Mouse (Mus musculus): ENCODE measurements at regions not wholly inside any gene's neighbourhood (a gene's known extent, or its start where the extent isn't known, plus 50 kb on each side); places are given as distances from the start of the nearest gene placed in this dataset.
A peak's percentile ranks its signal among the peaks of the same experiment; 100 is the strongest.

- DNase-seq (ENCODE audit: low read depth): no peak
Observed at GRCm38 (mm10) chr7:77632656-77633055, 1105.2 kb downstream of the Ntrk3 start.

DNA sequence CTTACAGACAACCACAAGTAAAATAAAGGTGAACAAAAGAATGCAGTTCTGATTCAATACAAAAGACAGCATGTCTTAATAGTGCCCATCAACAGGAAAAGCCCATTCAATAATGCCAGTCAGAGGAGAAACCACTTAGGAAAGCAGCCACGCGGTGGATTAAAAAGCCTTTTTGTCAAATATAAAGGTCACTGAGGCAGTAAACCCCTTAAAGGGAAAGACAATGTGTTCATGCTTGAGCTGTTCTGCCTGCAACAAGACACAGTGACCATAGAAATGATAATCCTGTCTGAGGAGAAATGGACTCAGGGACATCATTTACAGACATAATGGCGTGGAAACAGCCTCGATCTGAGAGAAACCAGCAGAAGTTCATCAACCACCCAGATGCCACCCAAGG lies 1114.3 kb downstream of the Ntrk3 start:
- DNase-seq (ENCODE audit: low read depth): no peak

DNA sequence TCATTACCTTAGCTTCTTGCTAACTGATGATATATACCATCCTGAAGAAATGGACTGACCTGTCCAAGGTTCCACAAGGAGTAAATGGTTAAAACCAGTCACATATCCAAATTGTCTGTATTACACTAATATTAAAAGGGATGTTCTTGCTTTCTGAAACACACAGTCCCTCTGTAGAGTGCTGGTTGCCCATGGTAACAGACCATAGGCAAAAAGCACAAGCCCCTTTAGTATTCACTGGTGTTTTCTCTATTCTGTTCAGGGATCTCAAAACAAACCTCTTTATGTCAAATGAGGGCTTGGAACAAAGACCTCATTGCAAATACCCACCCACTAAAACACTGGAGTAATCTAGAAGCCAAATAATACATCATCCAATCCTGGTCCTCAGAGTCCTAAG lies 1114.9 kb downstream of the Ntrk3 start:
- no peak for DNase-seq (ENCODE audit: low read depth)

GRCm38 (mm10) chr7:77572872-77573271 lies 1164.9 kb downstream of the Ntrk3 start:
- no peak for DNase-seq (ENCODE audit: low read depth)

DNA sequence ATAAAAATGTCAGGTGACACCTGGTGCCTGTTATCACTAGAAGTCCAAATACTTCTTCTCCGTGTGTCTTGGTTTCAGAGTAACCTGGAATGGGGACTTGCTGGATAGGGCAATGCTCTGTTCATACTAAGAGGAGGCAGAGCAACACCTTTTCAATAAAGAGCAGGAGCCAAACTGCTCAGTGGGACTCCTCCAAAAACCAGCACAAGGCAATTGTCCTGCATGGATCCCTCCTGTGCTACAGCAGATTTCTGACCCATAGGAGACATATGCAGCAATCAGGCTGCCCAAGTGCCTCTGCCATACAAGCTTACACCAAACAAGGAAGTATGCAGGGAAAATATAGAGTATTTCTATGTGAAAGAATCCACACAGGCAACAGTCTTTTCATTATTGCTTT lies 1178.7 kb downstream of the Ntrk3 start:
- DNase-seq (ENCODE audit: low read depth): no peak

- DNase-seq (ENCODE audit: low read depth): no peak
Observed at GRCm38 (mm10) chr7:77558536-77558935, 1179.3 kb downstream of the Ntrk3 start.

- no peak for DNase-seq (ENCODE audit: low read depth)
Observed at GRCm38 (mm10) chr7:77536890-77537289, 1200.9 kb downstream of the Ntrk3 start.

DNA sequence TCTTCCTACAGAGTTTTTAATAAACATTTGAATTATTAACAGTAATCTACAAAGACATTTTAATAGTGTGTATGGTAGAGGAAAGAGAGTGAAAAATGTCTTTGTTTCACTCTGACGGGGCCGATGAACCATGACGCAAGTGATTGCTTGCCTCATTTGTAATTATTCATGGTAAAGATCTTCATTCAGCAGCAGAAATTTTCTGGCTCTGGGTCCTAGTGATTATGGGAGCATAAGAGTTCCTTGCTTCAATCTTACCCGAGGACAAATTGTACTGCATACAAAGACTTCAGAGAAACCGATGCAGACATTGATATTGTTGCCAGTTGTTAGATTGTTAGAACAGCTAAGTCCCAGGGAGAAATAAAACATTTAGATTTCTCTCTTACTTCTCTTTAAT lies 1209.9 kb downstream of the Ntrk3 start:
- DNase-seq (ENCODE audit: low read depth): no peak

DNA sequence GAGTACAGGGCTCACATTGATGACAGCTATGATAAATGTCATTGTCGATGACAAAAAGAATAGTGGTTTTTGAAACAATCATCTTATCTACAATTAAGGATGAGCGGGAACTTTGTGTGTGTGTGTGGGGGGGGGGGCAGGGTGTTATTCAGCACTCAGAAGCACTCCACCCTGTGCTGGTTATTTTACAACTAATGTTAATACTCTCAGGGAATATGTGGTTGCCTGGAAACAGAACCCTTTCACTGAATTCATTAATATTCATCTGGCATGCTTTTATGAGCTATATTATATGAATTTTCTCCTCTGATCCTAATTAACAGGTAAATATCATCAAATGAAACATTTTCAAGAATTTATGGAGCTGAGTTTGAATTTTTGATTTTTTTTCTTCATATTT lies 1228.2 kb downstream of the Ntrk3 start:
- no peak for DNase-seq (ENCODE audit: low read depth)

GRCm38 (mm10) chr7:77507606-77508005 lies 1230.2 kb downstream of the Ntrk3 start:
- peak; percentile 4 for DNase-seq (ENCODE audit: low read depth)

DNA sequence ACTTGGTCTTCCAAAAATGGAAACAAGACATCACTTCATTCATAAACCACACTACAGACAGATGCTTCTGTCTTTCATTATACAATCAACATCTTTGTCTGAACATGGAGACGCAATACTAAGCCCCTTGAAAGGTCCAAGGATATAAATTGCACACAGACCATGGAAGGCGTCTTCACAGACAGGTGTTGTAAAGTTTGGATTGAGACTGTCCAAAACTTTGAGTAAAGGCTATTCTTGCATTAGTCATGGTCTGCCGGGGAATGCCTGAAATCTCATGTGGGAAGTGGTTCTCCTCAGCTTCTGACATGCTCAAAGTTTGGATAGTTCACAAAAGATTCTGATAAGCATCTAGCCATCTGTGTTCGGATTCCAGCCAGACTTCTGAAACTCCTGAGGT lies 1235.2 kb downstream of the Ntrk3 start:
- no peak for DNase-seq (ENCODE audit: low read depth)

DNA sequence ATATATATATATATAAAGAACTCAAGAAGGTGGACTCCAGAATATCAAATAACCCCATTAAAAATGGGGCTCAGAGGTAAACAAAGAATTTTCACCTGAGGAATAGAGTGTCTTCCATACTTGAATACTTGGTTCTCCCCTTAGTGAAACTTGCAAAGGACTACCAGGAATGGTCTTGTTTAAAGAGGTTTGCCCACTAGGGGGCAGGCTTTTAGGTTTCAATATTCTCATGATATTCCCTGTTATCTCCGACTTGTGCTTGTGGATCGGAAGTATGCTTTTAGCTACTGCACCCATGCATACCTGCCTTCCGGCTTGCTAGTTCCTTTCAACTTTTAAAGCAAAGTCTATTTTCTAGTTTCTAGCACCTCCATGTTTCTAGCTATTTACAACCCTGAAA lies 1242.7 kb downstream of the Ntrk3 start:
- peak; percentile 1 for DNase-seq (ENCODE audit: low read depth)

DNA sequence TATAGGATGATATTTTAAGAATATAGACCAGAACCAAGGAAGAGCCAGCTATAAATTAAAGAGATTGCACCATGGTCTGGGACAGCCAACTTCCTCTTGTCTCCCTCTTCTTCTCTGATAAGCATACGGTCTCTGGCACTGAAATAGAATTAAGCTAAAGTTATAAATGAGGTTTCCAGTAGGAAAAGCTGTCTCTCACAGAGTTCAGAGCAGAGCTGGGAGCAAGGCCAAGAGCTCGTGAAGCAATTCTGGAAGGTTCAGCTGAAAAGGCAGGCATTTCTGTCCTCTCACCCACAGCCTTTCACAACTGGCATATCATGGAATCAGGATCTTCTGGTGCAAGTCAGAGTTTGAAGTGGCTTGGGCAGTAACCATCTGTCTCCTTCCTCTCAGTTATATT lies 1247.8 kb downstream of the Agbl1 start:
- DNase-seq (ENCODE audit: low read depth): no peak

DNA sequence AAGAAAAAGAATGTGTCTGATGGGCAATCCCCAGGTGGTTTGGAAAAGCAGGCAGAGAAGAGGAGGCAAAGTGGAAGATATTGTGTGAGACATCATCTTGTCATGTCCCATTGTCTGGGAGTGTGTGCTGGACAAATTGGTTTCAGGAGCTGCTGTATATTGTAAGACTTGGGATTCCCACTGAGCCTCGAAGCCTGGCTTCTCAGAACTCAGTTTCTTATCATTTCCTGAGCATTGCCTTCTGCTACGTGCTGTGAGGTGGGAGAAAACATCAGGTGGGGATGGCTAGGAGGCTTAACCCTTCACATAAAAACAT lies 1216.3 kb downstream of the Agbl1 start:
- DNase-seq (ENCODE audit: low read depth): no peak

DNA sequence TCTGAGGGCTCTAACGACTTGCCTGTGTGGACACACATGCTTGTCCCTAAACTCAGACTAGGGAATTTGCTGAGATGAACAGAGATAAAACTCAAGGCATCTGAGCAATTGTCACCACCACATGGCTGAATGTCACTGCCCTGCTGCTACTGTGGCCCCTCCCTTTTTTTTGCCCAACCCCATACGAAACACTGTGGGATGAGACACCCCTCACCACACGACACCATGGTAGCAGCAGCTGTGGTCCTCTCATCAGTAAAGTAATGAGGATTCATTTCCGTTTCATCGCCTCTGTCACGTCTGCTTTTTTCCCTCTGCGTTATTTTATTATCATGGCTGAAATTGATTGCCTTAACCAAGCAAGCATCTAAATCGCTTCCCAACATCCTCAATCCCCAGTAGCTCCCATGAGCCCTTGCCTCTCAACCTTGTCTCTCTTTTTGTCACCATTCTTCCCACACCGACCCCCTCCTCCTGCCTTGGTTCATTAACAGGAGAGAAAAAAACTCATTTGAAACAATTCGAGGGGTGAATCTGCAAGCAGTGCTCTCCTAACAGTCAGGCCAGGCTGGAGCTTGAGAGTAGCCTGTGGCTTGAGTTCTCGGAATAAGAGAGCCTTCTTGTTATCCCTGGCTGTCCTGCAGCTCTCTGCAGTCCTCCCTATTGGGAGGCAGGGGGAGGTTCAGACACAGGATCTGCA lies 1215.8 kb downstream of the Agbl1 start:
- no peak for DNase-seq (ENCODE audit: low read depth)

- DNase-seq (ENCODE audit: low read depth): peak; percentile 28
Observed at GRCm38 (mm10) chr7:77441622-77442021, 1211.9 kb downstream of the Agbl1 start.

DNA sequence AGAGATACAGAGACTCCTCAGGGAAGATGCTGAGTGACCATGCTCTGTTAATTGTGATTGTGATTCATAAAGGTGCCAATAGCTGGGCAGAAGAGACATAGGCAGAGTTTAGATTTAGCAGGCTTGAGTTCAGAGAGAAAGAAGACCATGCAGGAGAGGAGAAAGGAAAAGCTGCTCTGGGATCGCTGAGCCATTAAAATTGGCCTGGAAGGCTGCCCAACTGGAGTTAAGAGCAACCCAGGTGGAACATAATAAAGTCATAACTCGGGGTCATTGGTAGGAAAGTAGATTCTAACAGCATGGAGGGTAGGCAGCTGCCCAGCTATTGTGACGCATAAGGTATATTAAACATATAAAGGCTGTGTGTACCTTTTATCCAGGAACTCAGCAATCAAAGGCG lies 1183.9 kb downstream of the Agbl1 start:
- DNase-seq (ENCODE audit: low read depth): no peak

Measured in 416B (cell line).